Mouse (Mus musculus): Measurements from ENCODE around the gene Commd3.

DNA sequence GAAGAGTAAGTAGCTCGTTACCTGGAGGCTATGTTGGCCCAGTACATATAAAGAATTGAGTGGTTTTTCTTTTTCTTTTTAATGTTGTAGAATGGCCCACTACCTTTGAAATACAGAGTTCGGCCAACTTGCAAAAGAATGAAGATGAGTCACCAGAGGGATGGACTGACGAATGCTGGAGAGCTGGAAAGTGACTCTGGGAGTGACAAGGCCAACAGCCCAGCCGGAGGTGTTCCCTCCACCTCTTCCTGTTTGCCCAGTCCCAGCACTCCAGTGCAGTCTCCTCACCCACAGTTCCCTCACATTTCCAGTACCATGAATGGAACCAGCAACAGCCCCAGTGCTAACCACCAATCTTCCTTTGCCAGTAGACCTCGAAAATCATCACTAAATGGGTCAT lies 11.9 kb downstream of the Commd3 start:
- TF ChIP-seq CTCF (IDR thresholded peaks at IDR 0.05; ENCODE audit: control insufficient read depth, insufficient read depth, insufficient replicate concordance, low read depth, low read length): no peak
- no peak for TF ChIP-seq POLR2A (IDR thresholded peaks at IDR 0.05; ENCODE audit: control insufficient read depth, low read depth, low read length)
